Mouse (Mus musculus): ENCODE results near the gene Gal3st4. TPM values are rescaled to one million over a fixed set of nuclear protein-coding genes. Genes with fewer than 3 reads are reported as not detected.

Gene Gal3st4
- polyA plus RNA-seq, 1 experiment from 2014 or later, result 0.92 TPM

Other genes with a start within 250 kb of the Gal3st4 start
- not detected in 2 replicates for gene Smok3c, start 219.6 kb downstream of the Gal3st4 start, polyA plus RNA-seq (2015; fragmentation: Nextera tagmentation; extraction: Ambion mirVana)
- gene Zkscan1, start 187.8 kb downstream of the Gal3st4 start, polyA plus RNA-seq (2015; fragmentation: Nextera tagmentation; extraction: Ambion mirVana), result 11.1 and 12.3 TPM in 2 replicates
- gene Zscan21, start 155.9 kb downstream of the Gal3st4 start, polyA plus RNA-seq (2015; fragmentation: Nextera tagmentation; extraction: Ambion mirVana), result 40.8 and 44.2 TPM in 2 replicates
- gene Zfp113, start 117.1 kb downstream of the Gal3st4 start, polyA plus RNA-seq (2015; fragmentation: Nextera tagmentation; extraction: Ambion mirVana), result 11.7 and 11.8 TPM in 2 replicates
- 282 and 303 TPM in 2 replicates for gene Cops6, start 111.8 kb downstream of the Gal3st4 start, polyA plus RNA-seq (2015; fragmentation: Nextera tagmentation; extraction: Ambion mirVana)
- gene Ap4m1, start 100.8 kb downstream of the Gal3st4 start, polyA plus RNA-seq (2015; fragmentation: Nextera tagmentation; extraction: Ambion mirVana), result 16.7 and 17.1 TPM in 2 replicates
- 128 and 147 TPM in 2 replicates for gene Mcm7, start 100.4 kb downstream of the Gal3st4 start, polyA plus RNA-seq (2015; fragmentation: Nextera tagmentation; extraction: Ambion mirVana)
- gene Taf6, start 85.4 kb downstream of the Gal3st4 start, polyA plus RNA-seq (2015; fragmentation: Nextera tagmentation; extraction: Ambion mirVana), result 64.5 and 69.2 TPM in 2 replicates
- 29.9 and 33.7 TPM in 2 replicates for gene Cnpy4, start 85.4 kb downstream of the Gal3st4 start, polyA plus RNA-seq (2015; fragmentation: Nextera tagmentation; extraction: Ambion mirVana)
- gene Mblac1, start 78.5 kb downstream of the Gal3st4 start, polyA plus RNA-seq (2015; fragmentation: Nextera tagmentation; extraction: Ambion mirVana), result 5.7 and 7.0 TPM in 2 replicates
- not detected in 2 replicates for gene Nxpe5, start 46.9 kb downstream of the Gal3st4 start, polyA plus RNA-seq (2015; fragmentation: Nextera tagmentation; extraction: Ambion mirVana)
- gene Lamtor4, start 17.4 kb downstream of the Gal3st4 start, polyA plus RNA-seq (2015; fragmentation: Nextera tagmentation; extraction: Ambion mirVana), result 101 and 107 TPM in 2 replicates
- gene BC037034, start 8.8 kb downstream of the Gal3st4 start, polyA plus RNA-seq (2015; fragmentation: Nextera tagmentation; extraction: Ambion mirVana), result 3.7 and 3.9 TPM in 2 replicates
- 0.06 TPM in 2 replicates for gene Gm43720, start 7.1 kb upstream of the Gal3st4 start, polyA plus RNA-seq (2015; fragmentation: Nextera tagmentation; extraction: Ambion mirVana)
- 11.2 and 13.1 TPM in 2 replicates for gene Gpc2, start 7.2 kb upstream of the Gal3st4 start, polyA plus RNA-seq (2015; fragmentation: Nextera tagmentation; extraction: Ambion mirVana)
- 2.0 and 3.2 TPM in 2 replicates for gene Stag3, start 7.4 kb upstream of the Gal3st4 start, polyA plus RNA-seq (2015; fragmentation: Nextera tagmentation; extraction: Ambion mirVana)
- 0.44 and 0.47 TPM in 2 replicates for gene Pvrig, start 69.1 kb upstream of the Gal3st4 start, polyA plus RNA-seq (2015; fragmentation: Nextera tagmentation; extraction: Ambion mirVana)
- gene Zfp157, start 168.6 kb upstream of the Gal3st4 start, polyA plus RNA-seq (2015; fragmentation: Nextera tagmentation; extraction: Ambion mirVana), result 22.0 and 24.0 TPM in 2 replicates